Mouse (Mus musculus): ENCODE results near the gene Dclk1. TPM values are rescaled to one million over a fixed set of nuclear protein-coding genes. Genes with fewer than 3 reads are reported as not detected.
A peak's percentile ranks its signal among the peaks of the same experiment; 100 is the strongest.

The Dclk1 gene
- total RNA-seq, 2 experiments from 2014 or later = 794 to 803 TPM

- intact Hi-C loops (cut with DNase I) = no loop called here
- DNase-seq = no peak
Observed at GRCm38 (mm10) chr3:55324029-55324428, 81.9 kb downstream of the Dclk1 start.

- intact Hi-C loops (cut with DNase I) = no loop called here
- no peak for DNase-seq
Observed at GRCm38 (mm10) chr3:55330496-55330895, 88.3 kb downstream of the Dclk1 start.

DNA sequence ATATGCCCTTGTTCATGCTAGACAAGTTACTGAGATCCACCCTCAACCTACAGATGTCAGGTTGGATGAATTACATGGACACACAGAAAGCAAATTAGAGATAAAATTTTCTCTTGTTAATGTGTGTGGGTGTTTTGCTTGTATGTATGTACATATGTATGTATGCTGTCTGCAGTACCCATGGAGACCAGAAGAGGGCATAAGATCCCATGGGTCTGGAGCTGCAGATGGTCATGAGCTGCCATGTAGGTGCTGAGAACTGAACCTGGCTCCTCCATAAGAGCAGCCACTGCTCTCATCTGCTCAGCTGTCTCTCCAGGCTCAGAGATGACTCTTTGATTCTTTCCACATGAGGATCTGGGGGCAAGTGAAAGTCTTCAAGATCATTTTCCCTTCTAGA, 89.5 kb downstream of the Dclk1 start:
- intact Hi-C loops (cut with DNase I) = no loop called here
- DNase-seq = no peak

DNA sequence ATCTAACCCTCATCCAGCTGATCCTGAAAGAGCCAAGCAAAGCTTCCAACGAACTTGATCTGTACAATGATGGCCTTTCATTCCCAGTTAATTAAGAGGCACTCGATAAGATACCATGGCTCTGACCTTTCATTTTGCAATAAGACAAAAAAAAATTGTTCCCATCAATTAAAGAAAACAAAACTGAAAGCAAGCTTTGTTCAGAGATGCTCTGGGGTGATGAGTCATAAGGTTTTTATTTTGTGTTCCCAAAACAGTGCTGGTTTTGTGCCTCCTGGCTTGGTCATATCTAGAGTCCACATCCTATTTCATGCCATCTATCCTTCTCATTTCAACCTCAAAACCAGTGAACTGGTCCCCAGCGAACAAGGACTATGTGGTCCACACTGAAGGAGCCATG, 91.3 kb downstream of the Dclk1 start:
- intact Hi-C loops (cut with DNase I) = no loop called here
- DNase-seq = no peak

DNA sequence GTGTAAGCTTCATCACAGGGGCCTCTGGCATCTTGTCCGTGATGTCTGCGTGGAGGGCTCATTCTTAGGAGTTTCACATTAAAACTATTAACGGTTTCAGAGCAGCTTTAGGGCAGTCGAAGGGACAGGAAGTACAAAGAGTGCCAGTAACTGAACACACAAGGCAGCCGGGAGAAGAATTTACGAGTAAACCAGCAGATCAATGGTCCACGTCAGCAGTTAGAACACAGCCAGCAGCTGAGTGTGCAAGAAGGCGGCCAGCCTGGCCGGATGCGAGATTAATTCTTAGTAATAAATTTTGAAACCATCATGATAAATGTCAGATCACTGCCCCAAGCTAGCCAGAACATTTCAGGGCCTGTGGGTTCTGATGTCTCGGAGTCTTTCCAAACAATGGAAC, 94.7 kb downstream of the Dclk1 start:
- no peak for DNase-seq
- intact Hi-C loops (cut with DNase I) = no loop called here

GRCm38 (mm10) chr3:55337671-55338070, 95.5 kb downstream of the Dclk1 start:
- intact Hi-C loops (cut with DNase I) = no loop called here
- no peak for DNase-seq

GRCm38 (mm10) chr3:55342445-55342844, 100.3 kb downstream of the Dclk1 start:
- intact Hi-C loops (cut with DNase I) = no loop called here
- DNase-seq = no peak

- intact Hi-C loops (cut with DNase I) = no loop called here
Observed at GRCm38 (mm10) chr3:55347371-55348025, 105.3 kb downstream of the Dclk1 start.

DNA sequence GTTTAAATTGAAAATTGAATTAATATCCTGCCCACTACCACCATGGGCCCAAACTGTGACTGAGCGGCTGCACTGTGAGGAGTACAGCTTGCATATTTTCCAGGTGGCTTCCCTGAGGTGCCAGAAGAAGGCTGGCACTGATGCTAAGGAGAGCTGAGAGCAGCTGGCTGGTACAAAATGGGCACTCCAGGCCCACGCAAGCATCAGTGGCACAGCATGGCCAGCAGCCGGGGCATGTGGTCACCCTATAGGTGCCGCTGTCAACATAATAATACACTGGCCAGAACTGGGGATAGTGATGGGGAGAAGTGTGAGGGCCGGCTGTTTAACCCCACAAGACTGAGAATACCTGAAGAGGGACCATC, 105.8 kb downstream of the Dclk1 start:
- DNase-seq = peak; percentile 58
- intact Hi-C loops (cut with DNase I) = no loop called here

More at GRCm38 (mm10) chr3:55347371-55348025, 105.3 kb downstream of the Dclk1 start:
- DNase-seq = no peak

GRCm38 (mm10) chr3:55350194-55350593, 108.0 kb downstream of the Dclk1 start:
- intact Hi-C loops (cut with DNase I) = loop anchor here (5.0 kb wide), 1 partner anchor 108 kb away; the partner anchor contains the start of gene Dclk1
- no peak for DNase-seq

DNA sequence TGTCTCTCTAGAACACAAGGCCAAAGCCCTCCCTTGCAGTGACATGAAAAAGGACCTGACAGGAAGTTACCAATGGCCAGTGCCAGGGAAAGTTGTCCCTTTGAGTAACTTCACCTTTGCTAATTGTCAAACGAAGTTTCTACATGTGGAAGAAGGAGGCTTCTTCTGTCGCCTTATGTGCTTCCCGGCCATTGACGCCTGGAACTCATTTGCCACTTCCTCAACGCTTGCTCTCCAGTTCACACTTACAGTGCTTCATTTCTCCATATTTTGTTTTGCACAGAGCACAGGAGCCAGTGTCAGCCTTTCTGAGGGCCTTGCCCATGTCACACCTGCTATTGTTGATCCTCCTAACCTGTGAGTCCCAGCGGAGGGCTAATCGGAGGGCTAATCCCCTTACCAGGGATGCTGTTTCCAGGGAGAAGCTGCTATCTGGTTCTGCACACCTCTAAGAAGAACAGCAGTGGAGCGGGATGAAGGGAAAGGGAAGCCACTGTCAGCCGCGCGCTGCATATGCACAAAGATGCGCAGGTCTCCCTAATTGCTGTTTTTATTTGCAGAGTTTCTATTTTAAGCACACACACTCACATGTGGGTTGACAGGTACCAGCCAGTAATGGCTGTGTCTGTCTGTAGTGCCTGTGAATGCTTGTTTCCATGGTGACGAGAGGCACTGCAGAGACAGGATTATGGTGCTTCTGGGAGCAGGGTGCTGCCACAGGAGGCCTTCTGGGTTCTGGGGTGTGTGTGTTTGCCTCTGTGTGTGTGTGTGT, 109.3 kb downstream of the Dclk1 start:
- intact Hi-C loops (cut with DNase I) = loop anchor here (5.0 kb wide), 1 partner anchor 109 kb away; the partner anchor contains the start of gene Dclk1
- DNase-seq = no peak

DNA sequence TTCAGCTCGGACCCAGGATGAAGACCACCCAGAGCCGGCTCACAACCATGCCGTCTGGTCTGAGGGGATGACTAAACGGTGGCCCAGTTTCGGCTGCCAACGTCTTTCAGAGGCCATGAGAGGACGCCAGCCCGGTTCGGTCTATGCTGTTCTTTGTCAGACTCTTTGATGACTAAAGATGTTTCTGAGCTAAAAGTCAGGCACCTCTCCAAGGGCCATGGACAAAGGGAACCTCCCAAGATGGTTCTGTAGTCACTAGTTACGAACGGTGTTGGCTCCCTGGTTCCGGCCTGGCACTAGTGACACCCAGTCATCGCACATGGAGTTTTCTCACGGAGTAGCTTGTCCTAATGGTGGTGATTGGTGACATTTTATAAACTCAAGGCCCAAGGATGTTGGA, 110.4 kb downstream of the Dclk1 start:
- peak; percentile 53 for DNase-seq

DNA sequence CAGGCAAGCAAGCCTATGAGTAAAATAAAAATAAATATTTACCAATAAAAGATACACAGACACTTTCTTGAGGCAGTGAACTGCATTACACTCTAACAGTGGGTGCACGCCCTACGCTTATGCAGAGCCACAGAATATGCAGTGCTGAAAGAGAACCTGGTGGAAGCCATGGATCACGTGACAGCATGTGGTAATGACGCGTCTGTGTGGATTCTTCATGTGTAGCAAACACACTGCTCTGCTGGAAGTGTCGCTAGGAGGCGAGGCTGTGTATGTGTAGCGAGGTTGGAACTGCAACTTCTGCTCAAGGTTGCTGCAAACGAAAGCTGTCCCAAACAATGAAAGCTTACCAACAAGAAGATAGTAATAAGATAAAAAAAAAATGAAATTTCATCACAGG, 111.0 kb downstream of the Dclk1 start:
- no peak for DNase-seq
- intact Hi-C loops (cut with DNase I) = loop anchor here (5.0 kb wide), 1 partner anchor 111 kb away; the partner anchor contains the start of gene Dclk1

More for the DNA sequence above, 110.4 kb downstream of the Dclk1 start:
- intact Hi-C loops (cut with DNase I) = loop anchor here (5.0 kb wide), 1 partner anchor 110 kb away; the partner anchor contains the start of gene Dclk1

DNA sequence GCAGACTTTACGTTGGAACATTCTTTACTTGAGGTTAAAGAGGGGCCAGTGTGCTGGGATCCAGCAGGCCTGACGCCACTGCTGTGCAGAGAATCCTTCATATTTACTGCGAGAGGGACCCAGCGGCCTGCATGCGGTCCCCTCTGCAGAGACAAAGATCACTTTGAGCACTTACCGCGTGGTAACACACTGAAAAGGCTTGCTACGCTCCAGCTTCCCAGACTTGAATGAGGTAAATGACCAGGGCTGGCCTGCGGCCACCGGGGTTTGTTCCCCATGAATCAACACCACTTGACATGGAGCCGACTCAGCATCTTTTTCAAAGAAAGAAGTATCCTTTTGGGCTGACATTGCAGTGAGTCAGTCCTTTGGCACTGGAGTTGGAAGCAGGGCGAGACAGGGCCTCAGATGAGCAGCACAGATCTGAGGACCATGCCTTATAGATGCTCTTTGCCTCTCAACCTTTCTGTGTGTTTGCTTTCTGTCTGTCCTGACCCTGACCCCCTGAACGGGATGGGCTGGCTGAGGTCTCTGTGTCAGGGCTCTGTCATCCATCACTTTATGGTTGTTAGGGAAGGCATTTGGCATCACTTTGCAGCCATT, 111.8 kb downstream of the Dclk1 start:
- intact Hi-C loops (cut with DNase I) = loop anchor here (5.0 kb wide), 1 partner anchor 112 kb away; the partner anchor contains the start of gene Dclk1
- peak; percentile 77 for DNase-seq

- intact Hi-C loops (cut with DNase I) = loop anchor here (5.0 kb wide), 2 partner anchors 112 to 202 kb away; partner anchors contain the start of gene Dclk1
Observed at GRCm38 (mm10) chr3:55354765-55355164, 112.6 kb downstream of the Dclk1 start.

GRCm38 (mm10) chr3:55358486-55358885, 116.3 kb downstream of the Dclk1 start:
- peak; percentile 28 for DNase-seq
- intact Hi-C loops (cut with DNase I) = loop anchor here (5.0 kb wide), 1 partner anchor 206 kb away; no protein-coding TSS in a partner anchor

More at GRCm38 (mm10) chr3:55354765-55355164, 112.6 kb downstream of the Dclk1 start:
- peak; percentile 21 for DNase-seq

GRCm38 (mm10) chr3:55360836-55361235, 118.7 kb downstream of the Dclk1 start:
- no peak for DNase-seq
- intact Hi-C loops (cut with DNase I) = no loop called here

- DNase-seq = no peak
- intact Hi-C loops (cut with DNase I) = no loop called here
Observed at GRCm38 (mm10) chr3:55367166-55367565, 125.0 kb downstream of the Dclk1 start.

DNA sequence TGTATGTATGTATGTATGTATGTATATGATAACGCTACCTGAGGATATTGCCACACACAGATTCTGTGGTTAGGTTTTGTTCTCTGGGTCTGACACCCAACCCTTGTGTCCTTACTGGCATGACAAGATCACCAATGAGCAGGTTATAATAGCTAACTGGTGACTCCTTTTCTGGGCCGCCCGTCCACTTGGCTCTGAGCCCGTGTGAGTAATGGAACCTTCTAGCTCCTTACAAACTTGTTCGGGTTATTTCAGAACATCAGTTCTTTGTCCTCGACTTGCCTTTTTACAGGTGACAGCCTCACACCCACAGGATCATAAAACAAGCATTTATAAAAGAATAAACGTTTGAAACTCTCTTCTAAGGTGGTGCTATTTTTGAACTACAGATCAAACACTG, 127.0 kb downstream of the Dclk1 start:
- intact Hi-C loops (cut with DNase I) = no loop called here
- DNase-seq = no peak

- DNase-seq = peak; percentile 64
Observed at GRCm38 (mm10) chr3:55373689-55374088, 131.5 kb downstream of the Dclk1 start.

GRCm38 (mm10) chr3:55378591-55378990, 136.4 kb downstream of the Dclk1 start:
- intact Hi-C loops (cut with DNase I) = loop anchor here (10.0 kb wide), 1 partner anchor 86 kb away; no protein-coding TSS in a partner anchor

More at GRCm38 (mm10) chr3:55373689-55374088, 131.5 kb downstream of the Dclk1 start:
- intact Hi-C loops (cut with DNase I) = loop anchor here (10.0 kb wide), 1 partner anchor 91 kb away; no protein-coding TSS in a partner anchor

More at GRCm38 (mm10) chr3:55378591-55378990, 136.4 kb downstream of the Dclk1 start:
- DNase-seq = no peak
